Mouse (Mus musculus) ES-E14 (cell line): Measurements from ENCODE around the gene Rab34.

Source experiments
- CHD2 ChIP-seq: IDR thresholded peaks from 2 replicates; pipeline ENCODE4 v1.6.1; 2014; ENCODE audit warnings: mild to moderate bottlenecking, low read depth, low read length, inconsistent platforms
- HCFC1 ChIP-seq: IDR thresholded peaks from 2 replicates; pipeline ENCODE4 v1.6.1; 2012; ENCODE audit warnings: low read length, inconsistent platforms, borderline replicate concordance; ENCODE audit not compliant: insufficient read depth
- ZC3H11A ChIP-seq: IDR thresholded peaks from 2 replicates; pipeline ENCODE4 v1.6.1; 2012; ENCODE audit warnings: low read depth, mild to moderate bottlenecking, inconsistent platforms, low read length, borderline replicate concordance
- ZNF384 ChIP-seq: IDR thresholded peaks from 2 replicates; pipeline ENCODE4 v1.6.1; 2012; ENCODE audit warnings: low read depth, low read length, inconsistent platforms

DNA sequence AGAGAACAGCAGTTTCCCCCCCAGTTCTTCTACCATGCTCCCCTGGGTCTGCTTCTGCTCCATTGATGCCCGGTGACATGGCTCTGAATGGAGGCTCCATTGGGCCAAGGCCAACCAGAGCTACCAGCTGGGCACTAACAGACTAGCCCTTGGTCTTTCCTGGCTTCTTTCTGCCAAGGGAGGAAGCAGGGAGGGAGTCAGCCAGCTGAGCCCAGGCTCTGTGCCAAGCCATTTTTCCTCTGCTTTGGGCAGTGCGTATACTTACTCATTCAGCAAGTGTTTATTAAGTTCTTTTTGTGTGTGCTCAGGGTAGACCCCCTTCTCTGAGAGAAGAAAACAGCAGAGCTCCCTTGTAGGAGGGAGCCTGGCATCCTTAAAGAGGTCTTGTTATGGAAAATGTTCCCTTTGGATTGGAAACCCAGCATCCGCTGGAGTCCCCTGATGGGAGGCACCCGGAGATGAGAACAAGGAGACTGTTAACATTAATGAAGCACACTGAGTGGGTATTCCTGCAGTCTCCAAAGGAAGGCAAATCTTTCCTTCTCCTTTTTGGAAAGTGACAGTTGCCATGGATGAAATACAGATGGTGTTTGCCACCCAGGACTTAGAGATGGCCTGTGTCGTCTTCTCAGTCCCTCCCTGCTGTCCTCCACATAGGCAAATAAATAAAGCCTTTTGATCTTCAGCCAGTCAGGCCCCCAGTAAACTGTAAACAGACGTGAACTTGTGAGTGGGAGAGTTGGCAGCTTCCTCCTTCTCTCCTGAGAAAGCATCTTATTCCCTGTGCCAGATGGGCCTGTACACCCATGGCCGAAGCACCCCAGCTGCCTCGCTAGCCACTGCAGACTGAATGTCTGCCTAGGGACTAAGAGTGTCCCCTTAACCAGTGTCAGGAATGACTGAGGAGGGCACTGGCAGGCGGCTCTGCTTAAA is 35.7 kb upstream of the Rab34 start:
- TF ChIP-seq CHD2, result no peak
- no peak for TF ChIP-seq ZC3H11A
- TF ChIP-seq ZNF384, result no peak
- TF ChIP-seq HCFC1, result no peak
